Mouse (Mus musculus) liver (tissue): ENCODE measurements around the gene Cad.

Experiments
- DNase-seq: peaks from one replicate; pipeline ENCODE4 v3.0.0-alpha.2; 2020; ENCODE audit warnings: mixed read lengths

The Cad gene

GRCm38 (mm10) chr5:31116354-31116753 lies 61.8 kb downstream of the Cad start, which contains the start of gene Trim54:
TSS of gene Trim54 (plus strand) at chr5:31116712.
- no peak for DNase-seq

GRCm38 (mm10) chr5:31116912-31117311 lies 62.3 kb downstream of the Cad start:
- DNase-seq: no peak

- no peak for DNase-seq
Observed at GRCm38 (mm10) chr5:31121111-31121510, 66.5 kb downstream of the Cad start.

GRCm38 (mm10) chr5:31123481-31123880 lies 68.9 kb downstream of the Cad start:
- no peak for DNase-seq

GRCm38 (mm10) chr5:31126050-31126449 lies 71.5 kb downstream of the Cad start:
- no peak for DNase-seq
